Comparison of ENCODE assay signal across 18 mouse cellular contexts in the genomic region with DNA sequence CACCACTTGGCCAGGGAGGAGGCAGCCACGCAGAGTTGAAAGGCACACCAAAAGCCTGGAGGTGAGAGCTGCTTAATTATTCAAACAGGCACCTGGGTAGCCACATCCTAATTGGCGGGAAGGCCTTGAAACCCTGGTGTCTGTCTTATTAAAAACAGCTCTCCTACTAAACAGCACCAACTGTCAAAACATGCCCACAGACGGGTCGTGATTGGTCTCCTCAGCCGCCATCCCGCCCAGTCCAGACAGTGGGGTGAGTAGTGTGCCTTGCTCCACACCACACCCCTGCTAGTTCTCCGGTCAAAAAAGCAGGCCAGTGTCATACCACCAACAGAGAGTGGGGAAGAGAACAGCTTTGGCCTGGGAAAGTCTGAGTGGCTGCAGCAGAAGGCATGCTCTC.
DNase-seq lines count a peak whose midpoint lies in the region; ATAC-seq lines count a peak whose summit lies in the region.
"Had no signal": no experiment of that assay in that cellular context is flagged by ENCODE, and none has a peak within 500 bp of the region (broad histone marks: within the 10 kb centered on the region; RNA-seq: fewer than 3 reads in every experiment).

No protein-coding gene starts in this region.

- H3K9ac ChIP-seq in forebrain, embryonic 14.5 days (ENCODE audit: low read length), result no peak overlapping the region
- no peak overlapping the region for H3K9ac ChIP-seq in hindbrain, embryonic 12.5 days
- H3K9ac ChIP-seq: liver, embryonic 13.5 days; lung, embryonic 14.5 days; midbrain, embryonic 15.5 days had no signal

- H3K9me3 ChIP-seq in forebrain, embryonic 10.5 days, result no peaks in the 10 kb centered on the region
- H3K9me3 ChIP-seq in forebrain, embryonic 14.5 days (replicated peaks; ENCODE audit: control insufficient read depth, low read length), result no peaks in the 10 kb centered on the region
- H3K9me3 ChIP-seq in hindbrain, embryonic 10.5 days, result no peaks in the 10 kb centered on the region
- no peaks in the 10 kb centered on the region for H3K9me3 ChIP-seq in hindbrain, embryonic 12.5 days (replicated peaks)
- no peaks in the 10 kb centered on the region for H3K9me3 ChIP-seq in embryonic facial prominence, embryonic 10.5 days
- H3K9me3 ChIP-seq: liver, embryonic 13.5 days; midbrain, embryonic 15.5 days had no signal

- no peak overlapping the region for H3K4me2 ChIP-seq in forebrain, embryonic 14.5 days (ENCODE audit: low read length)
- no peak overlapping the region for H3K4me2 ChIP-seq in hindbrain, embryonic 12.5 days (replicated peaks)
- H3K4me2 ChIP-seq: liver, embryonic 13.5 days; lung, embryonic 14.5 days; midbrain, embryonic 15.5 days had no signal

- peaks cover 100% of the 10 kb centered on the region for H3K4me1 ChIP-seq in forebrain, embryonic 10.5 days
- H3K4me1 ChIP-seq in forebrain, embryonic 14.5 days (ENCODE audit: control insufficient read depth, insufficient read depth, low read length), result peaks cover 13% of the 10 kb centered on the region
- peaks cover 97% of the 10 kb centered on the region for H3K4me1 ChIP-seq in hindbrain, embryonic 10.5 days (replicated peaks)
- peaks cover 80% of the 10 kb centered on the region for H3K4me1 ChIP-seq in hindbrain, embryonic 12.5 days
- peaks cover 97% of the 10 kb centered on the region for H3K4me1 ChIP-seq in embryonic facial prominence, embryonic 10.5 days

- H3K36me3 ChIP-seq in forebrain, embryonic 10.5 days (replicated peaks), result no peaks in the 10 kb centered on the region
- no peaks in the 10 kb centered on the region for H3K36me3 ChIP-seq in forebrain, embryonic 14.5 days (ENCODE audit: control insufficient read depth, insufficient read depth, low read length)
- no peaks in the 10 kb centered on the region for H3K36me3 ChIP-seq in hindbrain, embryonic 10.5 days
- H3K36me3 ChIP-seq in hindbrain, embryonic 12.5 days, result no peaks in the 10 kb centered on the region
- no peaks in the 10 kb centered on the region for H3K36me3 ChIP-seq in embryonic facial prominence, embryonic 10.5 days (replicated peaks)
- H3K36me3 ChIP-seq: liver, embryonic 13.5 days; midbrain, embryonic 15.5 days had no signal

- 50% methylated on average over 7 of the region's 7 CpGs for WGBS in forebrain, embryonic 10.5 days
- WGBS in forebrain, embryonic 14.5 days, result 37% methylated on average over 7 of the region's 7 CpGs
- 63% methylated on average over 7 of the region's 7 CpGs for WGBS in hindbrain, embryonic 10.5 days
- WGBS in hindbrain, embryonic 12.5 days, result 57% methylated on average over 7 of the region's 7 CpGs
- WGBS in embryonic facial prominence, embryonic 10.5 days, result 26% methylated on average over 7 of the region's 7 CpGs

- ATAC-seq in forebrain, embryonic 14.5 days, result no peak
- no peak for ATAC-seq in hindbrain, embryonic 12.5 days (ENCODE audit: low FRiP score)
- ATAC-seq: hindbrain, embryonic 16.5 days; midbrain, embryonic 15.5 days had no signal

- H3K4me3 ChIP-seq in forebrain, embryonic 10.5 days, result no peak overlapping the region
- H3K4me3 ChIP-seq in forebrain, embryonic 14.5 days (ENCODE audit: low read depth, low read length), result no peak overlapping the region
- no peak overlapping the region for H3K4me3 ChIP-seq in hindbrain, embryonic 10.5 days
- H3K4me3 ChIP-seq in hindbrain, embryonic 12.5 days, result no peak overlapping the region
- no peak overlapping the region for H3K4me3 ChIP-seq in embryonic facial prominence, embryonic 10.5 days
- H3K4me3 ChIP-seq: liver, embryonic 13.5 days; midbrain, embryonic 15.5 days had no signal

- H3K27me3 ChIP-seq in forebrain, embryonic 10.5 days (ENCODE audit: poor library complexity, severe bottlenecking), result no peaks in the 10 kb centered on the region
- no peaks in the 10 kb centered on the region for H3K27me3 ChIP-seq in forebrain, embryonic 14.5 days (replicated peaks; ENCODE audit: control insufficient read depth, insufficient read depth, low read length)
- no peaks in the 10 kb centered on the region for H3K27me3 ChIP-seq in hindbrain, embryonic 10.5 days (ENCODE audit: insufficient read depth, poor library complexity, severe bottlenecking)
- H3K27me3 ChIP-seq in hindbrain, embryonic 12.5 days, result no peaks in the 10 kb centered on the region
- no peaks in the 10 kb centered on the region for H3K27me3 ChIP-seq in embryonic facial prominence, embryonic 10.5 days (replicated peaks; ENCODE audit: low read depth, poor library complexity, severe bottlenecking)
- H3K27me3 ChIP-seq: CH12.LX; liver, embryonic 13.5 days; midbrain, embryonic 15.5 days had no signal

- peak overlapping the region; percentile 49; the same call in 1 of the 2 replicates for H3K27ac ChIP-seq in forebrain, embryonic 10.5 days
- no peak overlapping the region for H3K27ac ChIP-seq in forebrain, embryonic 14.5 days (ENCODE audit: low read depth, low read length)
- no peak overlapping the region for H3K27ac ChIP-seq in hindbrain, embryonic 10.5 days
- no peak overlapping the region for H3K27ac ChIP-seq in hindbrain, embryonic 12.5 days
- H3K27ac ChIP-seq in embryonic facial prominence, embryonic 10.5 days (replicated peaks), result peak overlapping the region; percentile 54
- H3K27ac ChIP-seq: liver, embryonic 13.5 days; midbrain, embryonic 15.5 days; stomach, postnatal 0 days had no signal

- DNase-seq in forebrain, embryonic 10.5 days (ENCODE audit: extremely low spot score, low spot score), result peak; percentile 37
- DNase-seq in forebrain, embryonic 14.5 days (ENCODE audit: low spot score), result no peak
- peak; percentile 41 for DNase-seq in hindbrain, embryonic 10.5 days (ENCODE audit: low spot score)
- peak; percentile 19 for DNase-seq in 3T3-L1 (ENCODE audit: low read depth, low spot score)
- DNase-seq in embryonic facial prominence, embryonic 10.5 days (ENCODE audit: low spot score), result peak; percentile 55
- DNase-seq in kidney, adult 9 months, result no peak
- no peak for DNase-seq in urinary bladder, adult 18-20 months (ENCODE audit: low spot score in 2 of 2)
- DNase-seq: cerebellum, adult 18-20 months; cerebellum, postnatal 36 days; left cerebral cortex, postnatal 4 days; liver, embryonic 13.5 days; right cerebral cortex, adult 18-20 months had no signal

Comparison
In these comparisons a context has a peak if more than half of its experiments do, and no peak if none do; other contexts are left out.
1. DNase-seq: peak in forebrain, embryonic 10.5 days (single experiment), hindbrain, embryonic 10.5 days (single experiment), 3T3-L1 (single experiment) and embryonic facial prominence, embryonic 10.5 days (single experiment); none in forebrain, embryonic 14.5 days (single experiment), kidney, adult 9 months (single experiment) and urinary bladder, adult 18-20 months (0 of 2).
2. H3K27ac ChIP-seq: peak in forebrain, embryonic 10.5 days (single experiment) and embryonic facial prominence, embryonic 10.5 days (single experiment); none in forebrain, embryonic 14.5 days (single experiment), hindbrain, embryonic 10.5 days (single experiment) and hindbrain, embryonic 12.5 days (single experiment).